Mouse (Mus musculus) adipocyte (in vitro differentiated cells): ENCODE results near the gene Hnf4a.
"Not testable (repeated sequence)": the region's sequence is repeated elsewhere in the genome, so short reads cannot be mapped to it uniquely, and the experiment has no call there.

ENCODE experiments used
- DNase-seq: peaks from one replicate; pipeline ENCODE4 v3.0.0-alpha.2; 2016; ENCODE audit warnings: low spot score

Gene Hnf4a

DNA sequence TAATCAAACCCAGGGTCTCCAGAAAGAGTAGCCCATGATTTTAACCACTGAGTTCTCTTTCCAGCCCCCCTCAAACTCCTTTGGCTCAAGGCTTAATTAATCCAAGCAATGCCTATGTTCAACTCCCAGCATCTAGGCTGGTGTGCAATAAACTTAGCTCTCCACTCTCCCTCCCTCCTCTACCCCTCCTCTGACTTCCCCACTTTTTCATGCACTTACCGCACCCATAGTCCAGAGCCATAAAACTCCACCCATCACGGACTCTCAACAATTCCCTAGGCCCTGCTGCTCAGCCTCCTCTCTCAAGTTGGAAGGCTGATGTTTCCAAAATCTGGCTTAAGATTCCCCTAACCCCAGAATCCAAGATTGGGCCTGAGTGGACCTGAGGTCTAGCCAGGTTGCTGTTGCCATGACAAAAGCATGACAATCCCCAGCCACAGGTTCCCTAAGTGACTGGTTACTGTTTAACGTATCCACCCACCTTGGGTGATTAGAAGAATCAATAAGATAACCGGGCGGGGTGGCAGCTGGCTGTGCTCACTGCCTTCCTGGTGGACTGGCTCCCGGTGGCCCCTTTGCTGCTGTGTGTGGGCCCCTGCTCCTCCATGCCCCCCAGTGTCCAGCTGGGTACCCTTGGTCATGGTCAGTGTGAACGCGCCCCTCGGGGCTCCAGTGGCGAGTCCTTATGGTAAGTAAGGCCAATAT is at the start of gene Hnf4a:
TSS of gene Hnf4a (plus strand) at position 509 of the 705 bp plus-strand sequence.
- DNase-seq: no peak

DNA sequence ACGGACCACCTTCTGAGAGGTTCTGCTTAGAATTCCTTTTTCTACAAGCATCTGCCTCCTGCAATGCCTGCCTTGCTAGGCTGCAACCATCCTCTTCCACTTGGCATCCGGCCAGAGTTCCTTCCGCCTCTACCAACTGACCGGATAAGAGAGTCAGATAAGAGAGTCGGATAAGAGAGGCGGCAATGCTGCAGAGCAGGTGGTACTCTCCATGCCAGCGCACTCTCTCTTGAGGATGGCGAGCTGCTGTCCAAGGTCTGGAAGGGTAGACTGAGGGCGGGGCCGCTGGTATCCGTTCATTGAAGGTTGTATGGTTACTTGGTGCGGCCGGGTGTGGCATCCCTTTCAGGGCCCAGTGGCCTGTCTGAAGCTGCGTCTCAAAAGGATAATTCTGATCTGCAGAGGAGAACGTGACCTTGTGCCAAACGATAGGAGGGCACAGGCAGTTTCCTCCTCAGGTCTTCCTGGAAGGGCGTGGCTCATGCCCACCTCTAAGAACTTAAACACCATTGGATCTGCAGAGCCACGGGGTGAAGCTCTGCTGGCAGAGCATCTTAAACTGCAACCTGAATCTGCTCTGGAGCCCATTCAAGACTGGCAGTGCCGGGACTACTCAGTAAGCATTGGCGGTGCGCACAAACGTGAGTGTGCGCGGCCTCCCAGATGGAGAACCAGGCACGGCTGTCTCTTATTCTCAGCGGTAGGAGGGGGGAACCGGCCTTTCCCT is 47.9 kb upstream of the Hnf4a start:
- DNase-seq: no peak

DNA sequence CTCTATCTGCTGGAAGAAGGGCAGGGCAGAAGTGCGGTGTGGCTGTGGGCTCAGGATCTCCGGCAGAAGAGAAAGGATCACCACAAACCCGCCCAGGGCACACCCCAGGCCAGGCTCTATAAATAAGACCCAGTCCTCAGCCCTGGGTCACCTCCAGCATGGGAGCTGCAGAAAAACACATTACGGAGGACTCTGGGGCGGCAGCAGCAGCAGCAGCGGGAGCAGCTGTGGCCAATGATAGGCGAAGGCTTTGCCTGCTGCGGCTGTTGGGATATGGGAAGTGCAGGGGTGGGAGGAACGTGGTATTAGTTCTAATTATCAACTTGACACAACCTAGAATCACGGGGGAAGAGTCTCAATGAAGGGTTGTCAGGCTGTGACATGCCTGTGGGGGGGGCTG is 47.2 kb upstream of the Hnf4a start:
- no peak for DNase-seq

DNA sequence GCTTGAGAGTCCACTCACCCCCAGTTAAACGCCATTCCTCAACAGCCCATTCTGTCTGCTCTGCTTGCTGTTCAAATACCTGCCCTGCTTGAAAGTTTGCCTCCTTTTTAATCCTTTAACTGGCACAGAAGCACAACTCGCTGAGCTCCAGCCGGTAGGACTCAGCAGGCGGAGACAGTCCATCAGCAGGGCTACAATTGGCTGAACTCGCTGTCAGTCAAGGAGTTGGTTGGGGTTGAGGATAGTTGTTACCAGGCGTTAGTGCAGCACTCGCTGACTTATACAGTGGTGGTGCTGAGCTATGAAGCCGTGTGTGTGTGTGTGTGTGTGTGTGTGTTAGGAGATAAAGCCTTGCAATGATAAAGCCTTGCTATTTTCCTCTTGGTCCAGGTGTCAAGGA is 46.0 kb upstream of the Hnf4a start:
- no peak for DNase-seq

DNA sequence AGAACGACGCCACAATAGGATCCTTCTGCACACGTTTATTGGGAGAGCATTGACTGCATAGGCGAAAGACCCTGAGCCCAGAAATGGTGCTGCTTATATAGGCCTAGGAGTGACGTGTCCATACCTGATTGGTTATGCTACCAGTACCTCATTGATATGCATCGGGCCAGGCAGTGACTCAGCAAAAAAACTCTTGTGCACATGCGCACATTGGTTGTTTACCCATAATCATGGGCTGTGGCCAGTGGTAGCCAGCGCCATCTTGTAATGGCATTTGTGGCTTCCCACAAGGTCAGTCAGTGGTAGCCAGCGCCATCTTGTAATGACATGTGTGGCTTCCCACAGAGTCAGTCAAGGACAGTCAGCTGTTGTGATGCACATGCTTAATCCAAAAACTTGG is 45.3 kb upstream of the Hnf4a start:
- not testable (repeated sequence) for DNase-seq

DNA sequence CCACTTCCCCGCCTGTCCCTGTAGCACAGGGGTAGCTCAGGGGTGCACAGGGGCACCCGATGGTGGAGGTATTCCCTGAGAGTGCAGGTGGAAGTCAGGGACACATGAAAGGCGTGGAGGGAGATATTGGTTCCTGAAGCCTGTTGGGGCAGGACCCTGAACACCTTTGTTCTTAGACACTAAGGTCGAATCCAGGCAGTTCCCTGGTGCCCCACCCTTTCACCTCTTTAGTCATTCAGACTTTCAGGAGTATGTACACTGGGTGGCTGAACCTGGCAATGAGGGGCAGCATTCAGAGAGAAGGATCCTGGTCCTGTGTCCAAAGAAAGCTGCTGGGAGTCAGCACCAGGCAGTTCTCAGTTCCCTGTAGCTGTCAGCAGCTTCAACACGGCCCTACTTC is 44.2 kb upstream of the Hnf4a start:
- no peak for DNase-seq

DNA sequence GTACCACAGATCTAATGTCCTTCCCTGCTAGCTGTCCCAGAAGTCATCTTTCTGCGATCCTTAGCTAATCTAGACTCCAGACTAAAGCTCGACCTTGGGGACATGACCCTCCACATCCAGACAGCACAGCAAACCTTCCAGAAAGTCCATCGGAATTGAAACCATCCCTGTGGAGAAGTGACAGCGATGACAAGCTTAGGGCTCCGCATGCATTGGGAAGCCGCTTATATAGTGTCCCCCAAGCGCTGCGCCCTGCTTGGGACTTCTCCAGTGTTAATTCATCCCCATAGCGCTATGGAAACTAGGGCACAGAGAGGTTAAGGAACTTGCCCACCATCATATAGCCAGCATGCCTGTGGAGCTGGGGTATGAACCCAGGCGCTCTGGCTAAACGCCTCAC is 43.8 kb upstream of the Hnf4a start:
- no peak for DNase-seq

DNA sequence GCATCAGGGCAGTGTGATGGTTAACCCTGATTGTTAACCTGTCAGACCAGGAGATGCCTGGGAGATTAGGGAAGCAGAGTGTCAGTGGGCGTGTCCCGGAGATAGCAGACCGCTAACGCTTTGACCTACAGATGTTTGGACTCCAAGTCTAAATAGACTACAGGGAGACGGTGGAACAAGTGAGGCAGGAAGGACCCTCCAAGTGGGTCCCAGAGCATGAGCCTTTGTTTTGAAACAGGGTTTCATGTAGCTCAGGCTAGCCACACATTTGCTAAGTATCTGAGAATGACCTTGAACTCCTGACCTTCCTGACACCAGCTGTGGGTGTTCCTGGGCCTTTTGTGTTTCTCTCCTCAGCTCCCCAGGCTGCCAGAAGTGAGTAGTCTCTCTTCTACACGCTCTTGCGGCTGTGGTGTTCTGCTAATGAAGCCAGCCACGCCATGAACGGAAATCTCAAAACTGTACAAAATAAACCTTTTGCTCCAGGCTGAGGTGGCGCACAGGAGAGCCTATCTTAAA is 43.3 kb upstream of the Hnf4a start:
- DNase-seq: no peak

DNA sequence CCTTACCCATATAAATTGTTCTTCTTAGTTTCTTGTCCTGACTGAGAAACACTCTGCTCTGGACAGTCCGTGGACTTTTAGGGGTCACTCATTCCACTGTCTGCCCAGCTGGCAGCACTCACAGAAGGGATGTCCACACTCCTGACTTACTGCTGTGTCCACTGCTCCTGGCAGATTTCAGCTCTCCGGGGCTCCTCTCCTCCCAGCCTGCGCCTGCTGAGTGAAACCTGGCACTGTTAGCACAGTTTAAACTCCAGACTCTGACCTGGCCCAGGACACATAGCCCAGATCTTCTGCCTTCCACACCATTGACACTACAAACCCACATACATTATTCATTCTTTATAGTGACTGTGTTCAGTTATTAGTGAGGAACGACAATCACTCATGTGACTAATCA is 42.6 kb upstream of the Hnf4a start:
- DNase-seq: peak; percentile 37

DNA sequence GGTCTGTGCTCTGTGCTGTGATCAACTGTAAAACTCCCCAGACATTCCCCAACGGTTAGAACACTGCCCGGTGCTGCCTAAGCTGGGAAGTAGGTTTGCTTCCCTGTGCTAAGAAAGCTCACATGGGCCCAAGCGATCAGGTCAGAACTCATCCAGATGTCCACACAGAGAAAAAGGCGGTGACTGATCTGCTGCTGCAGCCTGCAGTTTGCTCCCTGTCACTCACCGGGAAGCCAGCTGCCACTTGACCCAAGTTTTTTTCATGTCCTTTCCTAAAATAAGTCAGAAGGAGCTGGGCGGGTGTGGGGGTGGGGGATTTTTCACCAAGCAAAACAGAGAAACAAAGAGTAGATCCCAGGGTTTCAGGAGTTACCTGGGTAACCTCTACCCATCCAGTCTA is 42.0 kb upstream of the Hnf4a start:
- DNase-seq: peak; percentile 67

DNA sequence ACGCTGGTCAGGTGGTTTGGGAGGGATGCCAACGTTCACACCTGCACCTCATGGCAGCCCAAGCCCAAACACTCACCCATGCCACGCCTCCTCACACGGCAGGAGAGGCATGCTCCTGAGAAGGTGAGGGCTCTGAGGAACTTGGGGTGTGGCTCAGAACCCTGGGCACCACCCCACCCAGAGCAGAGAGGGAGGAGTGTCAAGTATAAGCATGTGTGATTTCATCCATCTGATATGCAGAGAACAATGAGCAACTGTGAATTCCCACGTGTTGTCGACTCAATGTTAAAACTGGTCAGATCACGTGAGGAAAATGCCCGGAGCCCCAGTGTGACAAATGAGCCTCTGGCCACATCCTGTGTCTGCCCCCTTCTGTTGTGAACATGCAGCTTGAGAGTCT is 39.8 kb upstream of the Hnf4a start:
- no peak for DNase-seq

DNA sequence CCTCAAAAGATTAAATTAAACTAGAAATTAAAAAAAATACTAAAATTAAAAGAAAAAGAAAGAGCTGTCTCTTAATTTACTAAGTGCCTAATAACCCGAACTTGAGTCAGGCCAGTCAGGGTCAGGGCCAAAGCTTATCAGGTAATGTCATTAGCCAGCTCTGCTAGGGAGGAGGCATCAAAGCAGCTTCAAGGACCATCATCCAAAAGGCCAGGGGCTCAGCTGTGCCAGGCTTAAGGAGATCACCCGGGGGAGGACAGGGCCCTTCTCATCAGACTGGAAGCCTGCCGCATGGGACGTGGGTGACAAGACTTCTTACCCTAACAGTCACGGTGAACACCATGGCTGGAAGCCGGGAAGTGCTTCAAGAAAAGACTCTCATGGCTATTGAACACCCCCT is 39.0 kb upstream of the Hnf4a start:
- DNase-seq: no peak

DNA sequence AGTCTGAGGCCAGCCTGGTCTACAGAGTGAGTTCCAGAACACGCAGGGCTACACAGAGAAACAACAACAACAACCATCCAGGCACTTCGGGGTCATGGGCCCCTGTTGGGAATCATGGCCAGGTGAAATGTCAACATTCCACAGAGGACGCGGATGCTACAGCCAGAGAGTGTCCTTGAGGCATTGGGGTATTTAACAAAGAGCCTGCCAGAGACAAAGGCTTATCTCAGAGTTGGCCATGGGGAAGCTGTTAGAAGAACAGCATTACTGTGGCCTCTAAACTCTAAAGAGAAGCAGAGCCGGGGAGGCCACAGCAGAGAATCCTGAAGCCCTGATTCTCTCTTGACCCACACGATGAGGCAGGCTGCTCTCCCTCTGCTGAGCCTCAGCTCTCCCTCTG is 37.7 kb upstream of the Hnf4a start:
- no peak for DNase-seq

DNA sequence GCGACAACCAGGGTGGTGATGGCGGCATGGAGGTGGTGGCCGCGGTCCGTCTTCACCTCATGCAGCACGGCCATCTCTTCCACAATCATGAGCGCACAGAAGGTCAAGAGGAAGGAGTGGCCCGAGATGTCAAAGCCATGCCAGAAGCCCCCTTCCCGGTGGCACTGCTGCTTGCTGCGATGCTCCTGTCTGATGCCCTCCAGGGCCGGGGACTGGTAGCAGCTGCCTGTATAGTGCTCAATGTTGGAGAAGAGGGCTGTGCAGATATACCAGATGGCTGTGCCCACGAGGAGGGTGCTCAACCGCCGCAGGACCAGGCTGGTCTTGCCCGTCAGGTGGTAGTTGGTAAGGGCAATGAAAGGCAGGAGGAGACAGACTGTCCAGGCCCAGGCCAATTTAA is 36.9 kb upstream of the Hnf4a start:
- DNase-seq: no peak

DNA sequence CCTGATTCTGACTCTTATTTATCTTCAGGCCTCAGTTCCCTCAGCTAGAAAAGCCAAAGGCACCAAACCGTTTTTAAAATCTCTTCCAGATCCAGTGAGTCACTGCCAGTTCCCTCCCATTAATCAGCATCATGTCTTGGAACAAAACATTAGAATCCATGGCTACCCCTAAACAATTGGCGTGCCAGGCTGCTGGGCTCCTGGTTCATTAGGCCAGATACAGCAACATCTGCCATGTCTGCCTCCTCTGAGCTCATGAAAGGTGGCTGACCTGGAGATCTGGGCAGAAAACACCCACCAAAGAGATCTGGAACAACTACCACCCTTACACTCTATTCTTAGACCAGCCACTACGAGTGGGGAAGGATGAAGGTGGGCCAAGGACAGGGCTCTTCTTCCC is 35.5 kb upstream of the Hnf4a start:
- peak; percentile 93 for DNase-seq

DNA sequence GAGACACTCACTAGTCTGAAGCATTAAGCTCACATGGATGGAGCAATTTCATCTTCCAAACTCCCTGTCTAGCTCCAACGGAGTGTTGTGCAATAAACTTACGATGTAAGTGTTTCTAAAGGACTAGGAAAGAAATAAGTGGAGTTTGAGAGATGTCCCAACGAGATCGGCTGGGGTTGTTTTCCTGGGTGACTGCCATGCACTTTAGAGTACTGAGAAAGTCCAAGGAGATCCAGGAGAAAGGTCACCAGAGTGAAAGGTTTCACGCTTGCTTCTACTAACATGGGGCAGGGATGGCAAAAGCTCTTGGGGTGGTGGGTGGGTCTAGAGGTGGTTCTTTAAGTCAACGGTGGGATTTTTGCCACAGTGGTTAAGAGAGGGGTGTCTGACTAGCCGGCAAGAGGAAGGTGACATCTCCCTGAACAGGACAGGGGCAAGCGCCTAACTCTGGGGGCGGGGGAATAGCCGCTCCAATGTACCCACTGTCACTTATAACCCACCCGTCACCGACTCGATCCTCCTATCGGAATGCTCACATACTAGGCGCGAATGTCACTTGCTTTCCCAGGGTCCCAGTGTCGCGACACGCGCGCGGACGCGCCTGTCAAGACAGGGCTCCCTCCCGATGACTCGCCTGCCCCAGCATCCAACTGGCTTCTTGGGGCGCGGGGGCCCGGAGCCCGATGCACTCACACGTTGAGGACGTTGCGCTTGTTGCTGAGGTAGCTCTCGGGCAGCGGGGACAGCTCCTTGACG is 34.7 kb upstream of the Hnf4a start:
- peak; percentile 99 for DNase-seq

DNA sequence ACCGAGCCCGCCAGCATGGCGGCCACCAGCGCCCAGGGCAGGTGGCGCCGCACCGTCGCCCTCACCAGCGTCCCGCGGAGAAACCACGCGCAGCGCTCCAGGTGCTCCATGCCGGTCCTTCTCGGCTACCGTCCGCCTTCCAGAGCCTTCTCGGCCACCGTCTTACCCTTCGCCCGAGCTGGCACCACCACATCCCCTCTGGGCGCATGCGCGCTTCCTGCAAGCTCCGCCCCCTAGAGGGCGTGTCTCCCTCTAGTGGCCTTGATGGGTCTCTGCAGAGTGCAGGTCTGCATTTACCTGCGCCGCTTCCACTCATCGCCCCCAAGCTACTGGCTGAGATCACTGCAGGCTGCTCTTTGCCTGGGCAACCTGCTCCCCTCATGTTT is 34.1 kb upstream of the Hnf4a start, which contains the start of gene Fitm2:
TSS of gene Fitm2 (minus strand) at position 164 of the 386 bp plus-strand sequence.
- peak; percentile 97 for DNase-seq

DNA sequence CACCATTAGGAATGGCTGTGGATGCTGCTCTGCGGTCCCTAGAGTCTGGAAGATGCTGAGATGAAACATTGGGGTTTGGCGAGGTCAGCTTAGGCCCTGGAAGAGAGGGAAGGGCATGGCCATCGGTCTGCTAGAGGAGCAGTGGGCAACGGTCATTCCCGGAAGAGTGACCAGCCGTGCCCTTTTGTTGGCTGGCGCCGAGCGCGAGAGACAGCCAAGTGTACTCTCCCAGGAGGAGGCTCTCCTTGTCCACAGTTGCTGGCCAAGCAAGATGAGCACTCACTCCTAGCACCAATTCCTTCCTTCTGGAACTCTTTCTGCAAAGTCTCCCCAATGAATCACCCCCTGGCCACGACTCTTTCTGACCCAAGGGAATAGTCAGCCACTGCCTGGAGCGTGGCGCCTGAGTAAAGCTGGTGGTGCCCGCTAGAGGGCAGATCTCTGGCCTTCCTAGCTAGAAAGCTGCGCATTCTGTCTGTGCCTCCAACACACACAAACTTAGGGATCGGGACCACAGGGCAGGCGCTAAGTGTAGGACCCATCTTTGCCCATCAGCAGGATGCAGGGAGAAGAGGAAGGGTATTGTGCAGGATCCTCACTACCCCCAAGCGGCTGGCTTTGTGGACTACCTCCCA is 26.3 kb upstream of the Hnf4a start:
- DNase-seq: no peak

DNA sequence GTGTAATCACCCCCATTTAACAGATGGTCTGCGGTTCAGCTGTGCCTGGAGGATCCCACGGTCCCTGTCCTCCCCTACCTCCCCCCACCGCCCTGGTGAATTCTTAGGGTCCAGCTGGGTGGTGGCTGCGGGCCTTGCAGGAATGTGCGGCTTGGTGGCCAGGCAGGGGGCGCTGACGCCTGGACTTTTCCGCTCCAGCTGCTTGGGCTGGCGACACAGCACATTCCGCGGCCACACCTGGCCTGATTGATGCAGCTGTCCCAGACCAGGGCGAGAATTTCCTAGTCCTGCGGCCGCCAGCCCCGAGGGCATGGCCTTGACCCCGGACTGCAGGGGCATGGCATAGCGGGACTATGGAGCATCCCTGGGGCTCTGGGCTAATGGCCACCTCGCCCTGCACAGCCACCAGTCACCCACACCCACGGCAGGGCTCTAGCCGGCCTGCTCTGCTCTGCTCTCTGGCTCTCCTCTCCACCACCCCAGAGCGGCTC is 25.0 kb upstream of the Hnf4a start:
- no peak for DNase-seq

DNA sequence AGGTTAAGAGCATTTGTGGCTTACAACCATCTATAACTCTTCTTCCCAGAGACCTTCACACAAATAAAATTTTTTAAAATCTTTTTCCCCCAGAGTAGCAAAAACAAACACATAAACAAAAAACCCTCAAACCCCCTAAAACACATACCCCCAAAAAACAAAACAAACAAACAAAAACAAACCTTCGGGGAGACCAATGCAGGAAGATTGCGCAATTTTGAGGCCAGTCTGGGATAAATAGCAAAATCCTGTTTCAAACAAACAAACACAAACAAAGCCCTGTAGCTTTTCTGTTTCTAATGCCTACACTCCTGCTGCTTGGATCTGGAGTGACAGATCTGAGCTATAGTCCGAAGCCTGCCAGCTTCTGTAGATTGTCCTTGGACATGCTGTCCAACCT is 19.2 kb upstream of the Hnf4a start:
- no peak for DNase-seq

DNA sequence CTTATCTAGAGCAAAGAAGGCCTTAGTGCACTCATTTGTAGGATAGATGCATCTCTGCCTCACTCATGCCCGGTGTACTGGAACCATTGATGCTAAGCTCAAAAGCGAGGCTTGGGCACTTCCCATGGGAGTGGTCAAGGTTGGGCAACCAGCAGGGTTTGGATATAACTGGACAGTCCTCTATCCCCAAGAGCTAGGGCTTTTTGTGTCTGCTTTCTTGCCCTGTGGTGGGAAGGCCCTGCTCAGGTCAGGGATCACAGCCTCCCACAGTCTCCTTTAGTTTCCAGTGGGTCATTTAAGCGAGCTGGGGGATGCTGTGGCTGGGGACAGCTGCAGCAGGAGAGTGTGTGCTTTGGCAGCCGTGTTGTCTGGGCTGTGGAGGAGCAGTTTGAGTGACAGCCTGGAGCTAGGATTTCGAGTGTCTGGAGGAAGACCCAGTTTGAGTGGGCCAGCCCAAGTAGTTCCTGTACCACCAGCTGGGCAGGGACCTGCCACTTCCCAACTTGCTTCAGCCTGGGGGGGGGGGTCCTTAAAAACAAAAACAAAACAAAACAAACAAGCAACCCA is 16.8 kb upstream of the Hnf4a start:
- DNase-seq: no peak

DNA sequence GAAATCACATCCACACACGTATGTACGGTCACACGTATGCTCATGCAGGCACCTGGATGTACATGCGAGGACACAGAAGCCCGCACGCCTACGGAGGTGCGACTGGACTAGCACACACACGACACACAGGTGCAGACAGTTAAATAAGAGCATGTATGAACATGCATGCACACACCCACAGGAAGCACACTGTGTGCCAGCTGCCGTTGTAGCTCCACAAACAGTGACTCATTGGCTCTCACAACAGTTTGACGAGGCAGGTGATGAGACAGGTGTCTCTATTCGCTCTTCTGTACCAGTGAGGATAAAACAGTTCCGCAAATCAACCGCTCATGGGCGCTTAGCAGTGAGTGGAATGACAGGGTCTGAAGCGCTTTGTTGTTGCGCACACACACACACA is 16.0 kb upstream of the Hnf4a start:
- DNase-seq: no peak
